In the genomic region with DNA sequence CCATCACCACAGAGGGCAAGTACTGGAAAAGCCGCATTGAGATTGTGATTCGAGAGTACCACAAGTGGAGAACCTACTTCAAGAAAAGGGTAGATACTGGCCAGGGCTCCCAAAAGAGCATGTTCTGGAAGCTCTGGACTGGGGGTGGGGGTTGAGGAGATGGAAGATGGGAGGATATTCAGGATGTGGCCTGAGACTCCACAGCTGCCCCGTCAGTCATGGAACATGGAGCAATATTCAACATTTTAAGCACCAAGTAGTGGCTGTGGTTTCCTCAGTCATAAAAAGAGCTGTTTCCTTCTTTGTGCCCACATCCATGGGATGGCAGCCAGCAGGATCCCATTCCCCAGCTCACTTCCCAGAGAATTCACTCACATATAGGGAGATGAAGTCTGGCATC, we compare ENCODE assay signal across 37 mouse cellular contexts. TPM values are rescaled to one million over a fixed set of nuclear protein-coding genes. Genes with fewer than 3 reads are reported as not detected.
"Had no signal": no experiment of that assay in that cellular context is flagged by ENCODE, and none has a peak within 500 bp of the region (broad histone marks: within the 10 kb centered on the region; RNA-seq: fewer than 3 reads in every experiment).

No protein-coding gene starts in this region.

- H3K4me2 ChIP-seq: embryonic facial prominence, embryonic 12.5 days; embryonic facial prominence, embryonic 13.5 days; embryonic facial prominence, embryonic 15.5 days; forebrain, embryonic 12.5 days; forebrain, embryonic 13.5 days; forebrain, embryonic 15.5 days had no signal

- H3K9me3 ChIP-seq: embryonic facial prominence, embryonic 10.5 days; embryonic facial prominence, embryonic 12.5 days; embryonic facial prominence, embryonic 13.5 days; embryonic facial prominence, embryonic 15.5 days; forebrain, embryonic 10.5 days; forebrain, embryonic 12.5 days; forebrain, embryonic 13.5 days; forebrain, embryonic 15.5 days; heart, embryonic 10.5 days had no signal

- DNase-seq: cerebellum, adult 9-10 months; cerebellum, adult 9-11 months; cerebellum, postnatal 10 days; cerebellum, postnatal 14 days; cerebellum, postnatal 25 days; cerebellum, postnatal 36 days; embryo, embryonic 11 days; gastrocnemius, adult 2 months; gastrocnemius, postnatal 10 days; gastrocnemius, postnatal 14 days; gastrocnemius, postnatal 25 days; gastrocnemius, postnatal 36 days; heart, adult 18-20 months; heart, adult 2 months had no signal

- H3K9ac ChIP-seq: embryonic facial prominence, embryonic 12.5 days; embryonic facial prominence, embryonic 13.5 days; embryonic facial prominence, embryonic 15.5 days; forebrain, embryonic 12.5 days; forebrain, embryonic 13.5 days; forebrain, embryonic 15.5 days had no signal

- H3K4me1 ChIP-seq: embryonic facial prominence, embryonic 10.5 days; embryonic facial prominence, embryonic 12.5 days; embryonic facial prominence, embryonic 13.5 days; embryonic facial prominence, embryonic 15.5 days; forebrain, embryonic 10.5 days; forebrain, embryonic 12.5 days; forebrain, embryonic 15.5 days had no signal

- H3K27me3 ChIP-seq: embryonic facial prominence, embryonic 12.5 days; embryonic facial prominence, embryonic 13.5 days; embryonic facial prominence, embryonic 15.5 days; forebrain, embryonic 12.5 days; forebrain, embryonic 13.5 days; forebrain, embryonic 15.5 days had no signal

- H3K27ac ChIP-seq: embryonic facial prominence, embryonic 10.5 days; embryonic facial prominence, embryonic 12.5 days; embryonic facial prominence, embryonic 13.5 days; embryonic facial prominence, embryonic 15.5 days; forebrain, embryonic 10.5 days; forebrain, embryonic 12.5 days; forebrain, embryonic 13.5 days; forebrain, embryonic 15.5 days; gastrocnemius, adult 2 months; heart, adult 2 months; heart, embryonic 10.5 days had no signal

- H3K4me3 ChIP-seq: embryonic facial prominence, embryonic 10.5 days; embryonic facial prominence, embryonic 12.5 days; embryonic facial prominence, embryonic 13.5 days; embryonic facial prominence, embryonic 15.5 days; erythroblast, embryonic 14.5 days; forebrain, embryonic 10.5 days; forebrain, embryonic 12.5 days; forebrain, embryonic 13.5 days; forebrain, embryonic 15.5 days; gastrocnemius, adult 2 months; heart, adult 2 months; heart, embryonic 10.5 days had no signal

- ATAC-seq: forebrain, embryonic 13.5 days; forebrain, embryonic 14.5 days; forebrain, embryonic 15.5 days; forebrain, embryonic 16.5 days had no signal

RNA-seq across cellular contexts. Expression of gene Lrrc43, which starts 46.8 kb away (rescaled TPM):
- total RNA-seq: common myeloid progenitor, adult 5-6 weeks; gastrocnemius, adult 18-20 months; gastrocnemius, adult 2 months; gastrocnemius, adult 8-10 months; gastrocnemius, postnatal 10 days; gastrocnemius, postnatal 14 days; gastrocnemius, postnatal 25 days; gastrocnemius, postnatal 36 days; gastrocnemius, postnatal 4 days; granulocyte monocyte progenitor cell, adult 5-6 weeks; heart, adult 18-20 months; heart, adult 2 months; heart, adult 8-10 months had no signal
- polyA plus RNA-seq: embryonic facial prominence, embryonic 10.5 days; embryonic facial prominence, embryonic 11.5 days; embryonic facial prominence, embryonic 12.5 days; embryonic facial prominence, embryonic 13.5 days; erythroblast, embryonic 14.5 days; forebrain, embryonic 10.5 days; forebrain, embryonic 12.5 days; heart, embryonic 10.5 days had no signal

RNA-seq across cellular contexts. Expression of gene Il31, which starts 47.0 kb away (rescaled TPM):
- total RNA-seq: common myeloid progenitor, adult 5-6 weeks; gastrocnemius, adult 18-20 months; gastrocnemius, adult 2 months; gastrocnemius, adult 8-10 months; gastrocnemius, postnatal 10 days; gastrocnemius, postnatal 14 days; gastrocnemius, postnatal 25 days; gastrocnemius, postnatal 36 days; gastrocnemius, postnatal 4 days; granulocyte monocyte progenitor cell, adult 5-6 weeks; heart, adult 18-20 months; heart, adult 2 months; heart, adult 8-10 months had no signal
- polyA plus RNA-seq: cortical plate, adult 2 months; embryonic facial prominence, embryonic 10.5 days; embryonic facial prominence, embryonic 11.5 days; embryonic facial prominence, embryonic 12.5 days; embryonic facial prominence, embryonic 13.5 days; embryonic facial prominence, embryonic 14.5 days; embryonic facial prominence, embryonic 15.5 days; erythroblast, embryonic 14.5 days; forebrain, embryonic 10.5 days; forebrain, embryonic 12.5 days; forebrain, embryonic 13.5 days; forebrain, embryonic 14.5 days; forebrain, embryonic 15.5 days; forebrain, embryonic 16.5 days; frontal cortex, adult 2 months; gonadal fat pad, adult 2 months; heart, adult 2 months; heart, embryonic 10.5 days had no signal
